Mouse (Mus musculus) embryonic facial prominence, embryonic 15.5 days (tissue): ENCODE results near the gene Zfp292. TPM values are rescaled to one million over a fixed set of nuclear protein-coding genes. Genes with fewer than 3 reads are reported as not detected.
"Not testable (repeated sequence)": the region's sequence is repeated elsewhere in the genome, so short reads cannot be mapped to it uniquely, and the experiment has no call there.

Experiments
- ATAC-seq: fragments of 200-750 bp; cut with Nextera tagmentation; 2 replicates; pipeline ENCODE4 v1.8.0; 2017; ENCODE audit warnings: low read depth, moderate TSS enrichment; ENCODE audit not compliant: insufficient number of reproducible peaks, low FRiP score, low TSS enrichment
- H3K27ac ChIP-seq: fragments of 300-500 bp; sonication (generic); replicated peaks from 2 replicates; pipeline ENCODE4 v1.5.1; 2015; ENCODE audit warnings: mild to moderate bottlenecking, inconsistent platforms
- H3K27me3 ChIP-seq: fragments of 300-500 bp; sonication (generic); 2 replicates; pipeline ENCODE4 v1.6.1; 2015; ENCODE audit warnings: inconsistent platforms
- H3K36me3 ChIP-seq: fragments of 300-500 bp; sonication (generic); 2 replicates; pipeline ENCODE4 v1.6.1; 2015; ENCODE audit warnings: mild to moderate bottlenecking, inconsistent platforms
- H3K4me1 ChIP-seq: fragments of 300-500 bp; sonication (generic); 2 replicates; pipeline ENCODE4 v1.6.1; 2015; ENCODE audit warnings: inconsistent platforms
- H3K4me2 ChIP-seq: fragments of 300-500 bp; sonication (generic); replicated peaks from 2 replicates; pipeline ENCODE4 v1.6.1; 2015; ENCODE audit warnings: mild to moderate bottlenecking, inconsistent platforms
- H3K4me3 ChIP-seq: fragments of 300-500 bp; sonication (generic); replicated peaks from 2 replicates; pipeline ENCODE4 v1.5.1; 2015; ENCODE audit warnings: mild to moderate bottlenecking, inconsistent platforms
- H3K9ac ChIP-seq: fragments of 300-500 bp; sonication (generic); 2 replicates; pipeline ENCODE4 v1.6.1; 2015; ENCODE audit warnings: inconsistent platforms
- H3K9me3 ChIP-seq: fragments of 300-500 bp; sonication (generic); replicated peaks from 2 replicates; pipeline ENCODE4 v1.6.1; 2016; ENCODE audit warnings: inconsistent platforms
- WGBS: fragments of 180-500 bp; shearing (Covaris S2); methylation state at CpG from one replicate; pipeline ENCODE4 v1.1.7; 2015; 5-methylcytosine and 5-hydroxymethylcytosine counted together
- polyA plus RNA-seq: library from polyadenylated mRNA; unstranded; fragments of >200 nt; fragmentation: Nextera tagmentation; extraction: Ambion mirVana; gene quantifications from 2 replicates; pipeline ENCODE4 v1.2.1, GENCODE M21; 2015

The Zfp292 gene
- polyA plus RNA-seq = 15.4 and 16.9 TPM in 2 replicates

DNA sequence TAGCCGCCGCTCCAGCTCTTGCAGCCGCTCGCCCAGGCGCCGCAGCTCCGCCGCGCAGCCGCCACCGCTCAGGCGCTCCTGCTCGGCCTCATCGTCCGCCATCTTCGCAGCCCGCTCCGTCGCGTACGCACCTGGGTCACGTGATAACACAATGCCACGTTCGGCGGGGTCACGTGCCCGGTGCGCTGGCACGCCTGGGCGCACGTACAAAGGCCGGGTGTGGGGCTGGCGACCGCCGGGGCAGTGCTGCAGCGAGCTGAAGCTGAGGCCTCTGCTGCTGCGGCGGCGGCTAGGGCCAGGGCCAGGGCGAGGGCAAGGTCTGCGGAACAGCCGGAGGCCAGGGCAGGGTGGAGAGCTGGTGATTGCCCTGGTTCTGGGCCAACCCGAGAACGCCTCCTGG is at the start of gene Zfp292:
Gene Zfp292, minus strand, starts transcription at position 143 of the 400 bp plus-strand sequence.
- Histone ChIP-seq H3K27me3 (no peaks in the 10 kb centered on the region), H3K4me1 (peaks cover 16% of the 10 kb centered on the region), H3K9me3 (no peaks in the 10 kb centered on the region), H3K4me3 (peak within 1 kb of the TSS; percentile 68), H3K27ac (peak within 1 kb of the TSS; percentile 93), H3K9ac (peak within 1 kb of the TSS; percentile 76), H3K36me3 (no peaks in the 10 kb centered on the region; the same call in 1 of the 2 replicates), H3K4me2 (peak within 1 kb of the TSS; percentile 70)
- ATAC-seq = peak; percentile 93
- WGBS = 0% methylated on average over 44 of the region's 44 CpGs

DNA sequence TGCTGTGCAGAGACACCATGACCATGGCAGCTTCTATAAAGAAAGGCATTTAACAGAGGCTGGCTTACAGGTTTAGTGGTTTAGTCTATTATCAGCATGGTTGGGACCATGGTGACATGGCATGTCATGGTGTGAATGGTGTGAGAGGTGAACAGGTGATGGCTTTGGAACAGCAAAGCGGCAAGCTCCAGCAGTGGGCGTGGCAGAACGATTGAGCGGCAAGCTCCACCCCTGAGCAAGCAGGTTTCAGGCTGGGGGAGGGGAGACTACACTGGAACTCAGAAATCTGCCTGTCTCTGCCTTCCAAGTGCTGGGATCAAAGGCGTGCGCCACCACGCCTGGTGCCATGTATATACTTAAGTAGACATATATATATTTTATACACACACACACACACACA is 45.6 kb upstream of the Zfp292 start:
- H3K4me3 ChIP-seq, H3K4me2 ChIP-seq, H3K27me3 ChIP-seq, H3K9ac ChIP-seq, H3K4me1 ChIP-seq, H3K36me3 ChIP-seq, H3K27ac ChIP-seq, H3K9me3 ChIP-seq, ATAC-seq: not testable (repeated sequence)
- 80% methylated on average over 7 of the region's 7 CpGs for WGBS

DNA sequence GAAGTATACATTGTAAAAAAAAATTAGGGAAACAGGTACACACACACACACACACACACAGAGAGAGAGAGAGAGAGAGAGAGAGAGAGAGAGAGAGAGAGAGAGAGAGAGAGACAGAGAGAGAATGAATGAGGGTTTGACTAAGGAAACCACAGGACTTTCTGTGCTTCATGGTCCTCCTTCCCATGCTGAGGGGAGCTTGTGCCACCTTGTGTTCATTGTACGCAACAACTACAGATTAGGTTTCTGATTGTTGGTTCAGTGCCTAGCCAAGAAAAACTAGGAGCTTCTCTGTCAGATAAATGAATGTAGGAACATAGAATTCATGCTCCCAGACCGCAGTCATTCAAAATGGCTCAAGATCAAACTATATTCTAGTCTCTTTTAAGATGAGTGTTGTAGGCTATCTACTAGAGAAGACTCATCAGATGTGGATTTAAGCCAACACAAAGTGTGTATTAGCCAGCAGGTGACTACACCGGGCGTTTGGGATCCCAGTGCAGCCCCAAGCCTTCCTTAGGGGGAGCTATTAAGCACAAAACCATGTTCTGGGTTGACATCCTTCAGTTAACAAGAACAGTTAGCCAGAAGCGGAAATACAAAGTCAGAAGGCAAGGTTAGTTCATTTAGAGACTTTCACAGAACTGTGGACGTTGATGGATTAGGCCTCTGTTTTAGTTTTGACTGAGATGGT is 39.6 kb upstream of the Zfp292 start:
- H3K9ac ChIP-seq = no peak overlapping the region
- no peaks in the 10 kb centered on the region for H3K4me1 ChIP-seq
- H3K27ac ChIP-seq = no peak overlapping the region
- no peaks in the 10 kb centered on the region for H3K27me3 ChIP-seq
- no peaks in the 10 kb centered on the region for H3K36me3 ChIP-seq
- 63% methylated on average over 6 of the region's 6 CpGs for WGBS
- H3K4me2 ChIP-seq = no peak overlapping the region
- ATAC-seq = no peak
- no peak overlapping the region for H3K4me3 ChIP-seq
- H3K9me3 ChIP-seq = no peaks in the 10 kb centered on the region

DNA sequence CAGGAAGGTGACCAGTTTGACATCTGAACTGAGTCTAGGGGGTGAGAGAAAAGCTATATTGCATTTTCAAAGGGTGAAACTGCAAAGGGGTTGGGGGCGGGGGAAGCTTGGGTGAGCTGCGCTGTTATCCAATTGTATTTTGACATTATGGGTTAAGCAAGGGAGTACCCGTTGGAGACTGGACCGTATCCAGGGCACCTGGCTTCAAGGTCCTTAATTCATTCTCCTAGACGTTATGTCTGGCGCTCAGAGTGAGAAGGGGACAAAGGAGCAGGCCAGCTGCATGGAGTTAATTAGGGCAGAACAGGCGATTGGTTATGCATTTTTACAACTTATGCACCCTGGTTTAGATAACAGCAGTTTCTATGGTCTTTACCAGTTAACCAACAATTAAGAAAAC is 34.6 kb upstream of the Zfp292 start:
- H3K36me3 ChIP-seq = no peaks in the 10 kb centered on the region
- H3K4me2 ChIP-seq = no peak overlapping the region
- H3K9me3 ChIP-seq = no peaks in the 10 kb centered on the region
- no peaks in the 10 kb centered on the region for H3K27me3 ChIP-seq
- no peak overlapping the region for H3K4me3 ChIP-seq
- WGBS = 50% methylated on average over 7 of the region's 7 CpGs
- H3K9ac ChIP-seq = no peak overlapping the region
- no peak for ATAC-seq
- H3K27ac ChIP-seq = no peak overlapping the region
- no peaks in the 10 kb centered on the region for H3K4me1 ChIP-seq

DNA sequence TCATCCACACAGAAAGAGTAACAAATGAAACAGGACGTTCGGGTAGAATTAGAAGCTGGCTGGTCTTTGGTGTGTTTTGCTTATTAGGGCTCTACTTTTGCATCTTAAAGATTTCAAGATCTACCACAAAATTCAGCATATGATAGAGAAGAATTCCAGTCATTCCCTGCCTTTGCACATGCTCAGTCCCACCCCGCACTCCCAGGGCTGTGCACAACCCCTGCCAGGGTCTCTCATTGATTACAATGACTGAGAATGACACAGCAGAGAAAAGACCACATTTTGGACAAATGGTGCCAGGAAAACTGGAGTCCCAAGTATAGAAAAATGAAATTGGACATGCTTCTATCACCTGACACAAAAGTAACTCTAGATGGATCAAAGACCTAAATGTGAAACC is 29.4 kb upstream of the Zfp292 start:
- Histone ChIP-seq H3K4me3 (no peak overlapping the region), H3K27ac (no peak overlapping the region), H3K4me1 (no peaks in the 10 kb centered on the region), H3K9me3 (no peaks in the 10 kb centered on the region), H3K36me3 (no peaks in the 10 kb centered on the region), H3K4me2 (no peak overlapping the region), H3K9ac (no peak overlapping the region), H3K27me3 (no peaks in the 10 kb centered on the region)
- ATAC-seq = no peak
- WGBS = 70% methylated on average over 3 of the region's 3 CpGs

DNA sequence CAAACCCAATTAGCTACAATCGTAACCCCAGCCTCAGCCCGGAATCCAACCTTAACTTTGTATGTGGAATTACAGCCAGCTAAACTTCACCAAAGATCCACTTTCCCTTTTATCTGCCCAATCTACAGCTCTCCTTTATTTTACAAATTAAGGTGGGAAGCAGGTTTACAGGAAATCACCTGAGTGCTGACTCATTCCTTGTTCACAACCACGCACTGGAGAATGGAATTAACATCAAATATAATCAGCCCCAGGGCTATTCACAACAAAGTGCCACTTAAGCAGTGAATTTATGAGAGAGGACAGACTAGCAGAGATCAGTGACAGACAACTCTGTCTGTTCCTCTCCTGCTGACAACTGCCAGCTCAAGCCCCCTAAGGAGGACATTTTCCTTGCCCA is 28.6 kb upstream of the Zfp292 start:
- H3K9ac ChIP-seq = no peak overlapping the region

DNA sequence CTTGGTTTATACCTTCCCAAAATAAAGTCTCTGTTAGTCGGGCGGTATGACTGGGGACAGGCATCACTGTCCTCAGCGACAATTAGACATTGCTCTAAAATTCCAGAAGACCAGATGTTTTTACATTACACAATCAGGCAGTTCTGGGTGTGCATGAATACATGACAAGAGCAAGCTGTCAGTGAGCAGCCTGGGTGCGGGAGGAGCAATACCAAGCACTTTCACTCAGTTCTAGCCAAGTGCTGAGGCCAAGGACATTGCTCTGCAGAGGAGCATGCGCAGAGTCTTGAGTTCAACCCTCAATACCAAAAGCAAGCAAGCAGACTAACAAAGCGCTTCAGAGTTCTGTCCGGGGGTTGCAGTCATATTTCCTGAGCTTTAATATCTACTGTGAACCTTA is 25.4 kb upstream of the Zfp292 start:
- Histone ChIP-seq H3K27me3 (no peaks in the 10 kb centered on the region), H3K9me3 (no peaks in the 10 kb centered on the region), H3K36me3 (no peaks in the 10 kb centered on the region), H3K27ac (no peak overlapping the region), H3K4me2 (no peak overlapping the region), H3K9ac (no peak overlapping the region), H3K4me3 (no peak overlapping the region), H3K4me1 (no peaks in the 10 kb centered on the region)
- no peak for ATAC-seq
- WGBS = 72% methylated on average over 7 of the region's 7 CpGs

More for the DNA sequence above, 28.6 kb upstream of the Zfp292 start:
- no peaks in the 10 kb centered on the region for H3K27me3 ChIP-seq
- no peak overlapping the region for H3K4me2 ChIP-seq
- no peaks in the 10 kb centered on the region for H3K9me3 ChIP-seq
- H3K27ac ChIP-seq = no peak overlapping the region
- no peak for ATAC-seq
- 46% methylated on average over 3 of the region's 3 CpGs for WGBS
- no peaks in the 10 kb centered on the region for H3K4me1 ChIP-seq
- no peak overlapping the region for H3K4me3 ChIP-seq
- no peaks in the 10 kb centered on the region for H3K36me3 ChIP-seq

DNA sequence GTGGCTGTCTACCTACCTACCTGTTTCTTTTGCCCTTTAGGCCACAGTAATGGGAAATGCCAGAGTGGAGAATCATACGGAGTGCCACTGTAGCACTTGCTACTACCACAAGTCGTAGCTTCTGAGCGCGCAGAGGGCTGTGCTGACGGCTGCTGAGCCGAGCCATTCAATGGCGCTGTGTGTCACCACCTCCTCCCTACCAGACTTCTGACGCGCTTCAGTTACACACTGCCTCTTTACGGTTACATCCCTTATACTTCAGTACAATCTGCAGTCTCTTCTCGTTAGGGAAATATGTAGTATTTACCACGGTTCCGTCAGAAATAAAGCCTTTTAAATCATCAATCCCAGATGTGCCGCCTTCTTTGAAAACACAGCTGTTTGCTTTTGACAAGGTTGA is 24.3 kb upstream of the Zfp292 start:
- no peak overlapping the region for H3K27ac ChIP-seq
- peak overlapping the region; percentile 26; the same call in 1 of the 2 replicates for H3K4me2 ChIP-seq
- no peak for ATAC-seq
- H3K27me3 ChIP-seq = no peaks in the 10 kb centered on the region
- H3K4me3 ChIP-seq = no peak overlapping the region
- H3K36me3 ChIP-seq = no peaks in the 10 kb centered on the region
- no peaks in the 10 kb centered on the region for H3K9me3 ChIP-seq
- no peak overlapping the region for H3K9ac ChIP-seq
- H3K4me1 ChIP-seq = no peaks in the 10 kb centered on the region
- 23% methylated on average over 14 of the region's 14 CpGs for WGBS

DNA sequence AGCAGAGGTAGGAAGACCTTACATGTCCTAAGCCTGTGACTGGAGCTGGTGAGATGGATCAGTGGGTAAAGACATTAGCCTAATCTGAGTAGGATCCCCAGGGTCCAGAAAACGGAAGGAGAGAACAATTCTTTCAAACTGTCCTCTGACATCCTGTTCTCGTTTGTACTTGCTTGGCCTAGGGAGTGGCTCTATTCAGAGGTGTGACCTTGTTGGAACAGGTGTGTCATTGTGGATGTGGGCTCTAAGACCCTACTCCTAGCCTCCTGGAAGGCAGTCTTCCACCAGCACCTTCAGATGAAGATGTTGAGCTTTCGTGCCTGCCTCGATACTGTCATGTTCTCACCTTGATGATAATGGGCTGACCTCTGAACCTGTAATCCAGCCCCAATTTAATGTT is 23.4 kb upstream of the Zfp292 start:
- 72% methylated on average over 4 of the region's 4 CpGs for WGBS
- no peak overlapping the region for H3K27ac ChIP-seq
- no peak overlapping the region for H3K9ac ChIP-seq
- H3K4me2 ChIP-seq = no peak overlapping the region
- H3K4me1 ChIP-seq = no peaks in the 10 kb centered on the region
- no peak overlapping the region for H3K4me3 ChIP-seq
- H3K9me3 ChIP-seq = no peaks in the 10 kb centered on the region
- H3K36me3 ChIP-seq = no peaks in the 10 kb centered on the region
- no peaks in the 10 kb centered on the region for H3K27me3 ChIP-seq
- no peak for ATAC-seq

DNA sequence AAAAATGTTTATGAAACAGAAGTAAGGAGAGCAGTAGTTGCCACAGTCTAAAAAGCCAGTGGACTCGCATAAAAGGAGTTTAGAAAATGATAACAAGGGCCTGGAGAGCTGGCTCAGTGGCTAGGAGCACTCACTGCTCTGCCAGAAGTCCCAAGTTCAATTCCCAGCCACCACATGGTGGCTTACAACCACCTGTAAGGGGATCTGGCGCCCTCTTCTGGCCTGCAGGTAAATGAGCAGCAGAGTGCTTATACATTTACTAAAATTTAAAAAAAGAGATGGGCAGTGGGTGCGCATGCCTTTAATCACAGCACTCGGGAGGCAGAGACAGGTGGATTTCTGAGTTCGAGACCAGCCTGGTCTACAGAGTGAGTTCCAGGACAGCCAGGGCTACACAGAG is 22.6 kb upstream of the Zfp292 start:
- Histone ChIP-seq H3K36me3 (no peaks in the 10 kb centered on the region), H3K27ac (no peak overlapping the region), H3K9me3 (no peaks in the 10 kb centered on the region), H3K4me3 (no peak overlapping the region), H3K4me1 (no peaks in the 10 kb centered on the region), H3K4me2 (no peak overlapping the region), H3K27me3 (no peaks in the 10 kb centered on the region), H3K9ac (no peak overlapping the region)
- 69% methylated on average over 5 of the region's 5 CpGs for WGBS
- ATAC-seq = no peak

DNA sequence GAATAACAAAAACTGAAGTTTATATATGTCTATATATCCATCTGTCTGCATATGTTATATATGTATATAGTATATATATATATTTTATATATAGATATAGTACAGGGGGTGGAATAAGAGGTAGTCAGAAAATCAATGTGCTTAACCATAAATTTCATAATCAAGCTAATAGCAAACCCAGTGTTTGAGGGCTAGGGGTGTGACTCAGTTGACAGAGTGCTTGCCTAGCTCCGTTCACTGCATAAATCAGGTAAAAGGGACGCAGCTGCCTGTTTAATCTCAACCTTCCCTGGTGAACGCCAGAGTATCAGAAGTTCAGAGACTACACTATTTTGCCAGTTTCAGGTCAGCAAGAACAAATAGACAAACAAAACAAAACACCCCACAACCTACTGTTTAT is 18.8 kb upstream of the Zfp292 start:
- H3K27ac ChIP-seq, ATAC-seq, H3K36me3 ChIP-seq, H3K9me3 ChIP-seq, H3K4me1 ChIP-seq, H3K27me3 ChIP-seq, H3K4me3 ChIP-seq, H3K4me2 ChIP-seq, H3K9ac ChIP-seq: not testable (repeated sequence)
- WGBS = 73% methylated on average over 3 of the region's 3 CpGs

DNA sequence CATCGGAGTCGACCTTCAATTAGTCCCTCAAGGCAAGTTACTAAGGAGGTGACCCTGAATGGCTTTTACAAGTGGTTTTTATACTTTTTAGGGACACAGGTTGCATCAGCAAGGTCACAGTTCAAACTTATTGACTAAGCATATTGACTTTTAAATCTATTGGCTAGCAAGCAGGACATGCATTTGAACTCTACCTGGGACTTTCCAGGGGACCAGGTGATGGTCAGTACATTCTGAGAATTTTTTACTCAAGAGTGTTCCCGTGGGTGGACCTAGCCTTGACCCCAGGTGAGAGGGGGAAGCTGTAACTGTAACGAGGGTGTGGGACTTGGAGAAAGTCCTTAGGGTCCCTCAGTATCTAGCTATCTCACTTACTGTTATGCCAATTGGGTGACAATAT is 18.4 kb upstream of the Zfp292 start:
- Histone ChIP-seq H3K9me3 (no peaks in the 10 kb centered on the region), H3K4me2 (no peak overlapping the region), H3K36me3 (no peaks in the 10 kb centered on the region), H3K27me3 (no peaks in the 10 kb centered on the region), H3K4me3 (no peak overlapping the region), H3K9ac (no peak overlapping the region), H3K27ac (no peak overlapping the region), H3K4me1 (no peaks in the 10 kb centered on the region)
- ATAC-seq = no peak
- WGBS = 62% methylated on average over 4 of the region's 4 CpGs
